Mouse (Mus musculus) embryonic fibroblast, embryonic 13.5 days (primary cell): ENCODE data around the gene Gm20388. TPM values are rescaled to one million over a fixed set of nuclear protein-coding genes. Genes with fewer than 3 reads are reported as not detected.
"Not testable (repeated sequence)": the region's sequence is repeated elsewhere in the genome, so short reads cannot be mapped to it uniquely, and the experiment has no call there.

Experiments
- H3K27ac ChIP-seq: 2 replicates; pipeline ENCODE4 v1.5.1; 2012; ENCODE audit warnings: low read length, control low read depth, inconsistent platforms; ENCODE audit not compliant: insufficient read depth
- H3K4me1 ChIP-seq: 2 replicates; pipeline ENCODE4 v1.6.1; 2011; ENCODE audit warnings: low read length; ENCODE audit not compliant: control insufficient read depth, insufficient read depth
- H3K4me3 ChIP-seq: 2 replicates; pipeline ENCODE4 v1.5.1; 2011; ENCODE audit warnings: mild to moderate bottlenecking, control low read depth, low read length; ENCODE audit not compliant: insufficient read depth
- CTCF ChIP-seq: IDR thresholded peaks from 2 replicates; pipeline ENCODE4 v1.5.1; 2011; ENCODE audit warnings: mild to moderate bottlenecking, control low read depth, low read length, moderate library complexity, borderline replicate concordance; ENCODE audit not compliant: insufficient read depth
- POLR2A ChIP-seq: IDR thresholded peaks from 2 replicates; pipeline ENCODE4 v1.6.1; 2011; ENCODE audit warnings: low read depth, mild to moderate bottlenecking, control low read depth, low read length, moderate library complexity
- polyA plus RNA-seq: library from polyadenylated mRNA; stranded (reverse); fragments of >200 nt; gene quantifications from 2 replicates; pipeline ENCODE4 v1.2.4, GENCODE M21; 2011; ENCODE audit warnings: low read depth; ENCODE audit not compliant: missing spikeins, insufficient read length

Gm20388 gene
- polyA plus RNA-seq, 1 experiment: 82.8 TPM

DNA sequence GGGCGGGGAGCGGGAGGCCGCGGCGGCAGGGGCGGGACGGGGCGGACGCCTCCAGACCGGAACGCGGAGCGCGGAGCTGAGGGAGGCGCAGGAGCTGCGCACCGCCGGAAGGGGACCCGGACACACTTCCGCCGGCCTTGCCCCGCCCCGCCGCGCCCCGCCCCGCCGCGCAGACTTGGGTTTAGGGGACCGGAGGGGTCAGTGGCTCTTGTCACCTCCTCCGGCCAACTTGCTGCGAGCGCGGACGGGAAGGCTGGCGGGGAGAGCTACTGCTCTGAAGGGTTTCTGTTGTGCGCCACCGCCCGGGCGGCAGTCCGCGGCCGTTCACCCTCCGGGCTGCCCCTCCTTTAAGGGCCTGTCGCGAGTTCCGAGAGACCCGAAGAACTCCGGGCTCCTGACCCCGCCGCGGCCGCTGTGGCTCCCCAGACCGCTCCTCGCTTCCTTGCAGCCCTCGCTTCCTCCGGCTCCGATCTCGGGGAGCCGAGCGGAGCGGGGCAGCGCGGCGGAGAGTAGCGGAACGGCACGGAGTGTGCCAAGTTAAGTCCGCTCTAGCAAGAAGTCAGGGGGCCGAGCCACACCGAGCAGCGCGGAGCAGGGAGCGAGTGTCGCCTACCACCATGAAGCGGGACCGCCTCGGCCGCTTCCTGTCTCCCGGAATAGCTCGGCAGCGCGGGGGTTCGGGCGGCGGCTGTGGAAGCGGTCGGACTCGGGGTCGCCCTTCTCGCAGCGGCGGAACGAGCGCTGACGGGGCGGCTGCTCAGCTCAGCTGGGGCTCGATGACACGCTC lies 3343.7 kb downstream of the Gm20388 start, which contains the start of the genes Zfp276 and Vps9d1:
Gene Zfp276 (plus strand): TSS at position 97 of the 787 bp plus-strand sequence.
Gene Vps9d1 (minus strand): TSS at position 250 of the 787 bp plus-strand sequence.
- Histone ChIP-seq H3K27ac (peak within 1 kb of the TSS; percentile 27; the same call in 1 of the 2 replicates), H3K4me1 (0 out of 2 replicates have a peak, but pooled peaks cover 5% of the 10 kb centered on the region), H3K4me3 (peak within 1 kb of the TSS; percentile 84)
- TF ChIP-seq CTCF (no peak), POLR2A (peak; percentile 73)

- H3K4me1 ChIP-seq: 0 out of 2 replicates have a peak, but pooled peaks cover 5% of the 10 kb centered on the region
- no peak overlapping the region for H3K27ac ChIP-seq
- TF ChIP-seq CTCF: no peak
- no peak for TF ChIP-seq POLR2A
- peak overlapping the region; percentile 84 for H3K4me3 ChIP-seq
These were observed 3344.5 kb downstream of the Gm20388 start for GRCm38 (mm10) chr8:123255170-123255569.

DNA sequence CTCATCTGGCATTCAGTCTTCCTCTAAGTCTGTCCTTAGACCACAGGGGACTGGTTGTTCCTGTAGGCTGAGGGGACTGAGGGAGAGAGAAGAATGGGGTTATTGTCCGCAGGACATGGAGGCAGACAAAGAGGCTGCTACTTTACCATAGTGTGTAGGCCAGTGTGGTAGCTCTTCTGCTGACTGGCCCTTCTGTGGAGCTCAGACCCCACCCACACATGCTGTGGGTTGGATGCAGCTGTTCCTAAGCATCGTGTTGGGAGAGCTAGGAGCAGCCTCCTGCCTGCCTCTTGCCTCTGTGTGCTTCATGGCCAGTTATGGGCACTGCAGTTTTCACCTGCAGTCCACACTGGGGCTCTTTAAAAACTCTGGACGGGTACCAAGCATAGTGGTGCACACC lies 3346.5 kb downstream of the Gm20388 start:
- Histone ChIP-seq H3K27ac (no peak overlapping the region), H3K4me1 (0 out of 2 replicates have a peak, but pooled peaks cover 5% of the 10 kb centered on the region)
- TF ChIP-seq POLR2A (no peak), CTCF (no peak)

GRCm38 (mm10) chr8:123257593-123257992 lies 3347.0 kb downstream of the Gm20388 start:
- not testable (repeated sequence) for H3K4me3 ChIP-seq, H3K27ac ChIP-seq, H3K4me1 ChIP-seq

More for the DNA sequence above, 3346.5 kb downstream of the Gm20388 start:
- H3K4me3 ChIP-seq: no peak overlapping the region

DNA sequence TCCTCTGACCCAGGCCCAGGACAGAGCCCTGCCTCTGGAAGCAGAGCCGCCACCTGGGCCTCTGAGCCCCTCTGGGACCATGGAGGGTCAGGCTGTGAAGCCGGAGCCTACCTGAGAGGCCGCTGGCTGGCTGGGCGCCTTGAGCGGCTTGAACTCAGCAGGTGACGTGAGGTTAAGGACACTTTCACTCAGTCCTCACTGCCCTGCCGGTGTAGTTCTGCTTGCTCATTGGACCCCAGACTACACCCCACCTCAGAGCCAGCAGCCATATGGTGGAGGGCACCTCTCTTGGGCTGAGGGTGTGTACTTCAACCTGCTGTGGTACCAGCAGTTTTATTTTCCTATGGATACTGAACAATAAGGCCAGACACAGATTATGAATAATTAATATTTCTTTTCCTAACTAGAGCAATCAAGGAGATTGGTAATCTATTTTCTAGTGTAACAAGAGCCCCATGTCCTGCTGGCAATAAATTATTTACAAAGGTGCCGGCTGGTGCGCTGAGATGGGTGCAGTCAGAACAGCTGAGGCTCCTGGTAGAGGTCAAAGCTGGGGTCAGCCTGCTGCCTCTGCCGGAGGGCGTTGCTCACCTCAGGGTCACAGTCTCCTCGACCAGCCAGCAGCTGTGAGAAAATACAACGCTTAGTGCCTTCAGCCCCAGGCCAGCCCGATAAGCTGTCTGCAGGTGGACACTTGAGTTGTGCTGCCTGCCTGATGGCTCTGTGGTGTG lies 3357.4 kb downstream of the Gm20388 start:
- Histone ChIP-seq H3K4me3 (no peak overlapping the region), H3K27ac (no peak overlapping the region), H3K4me1 (no peaks in the 10 kb centered on the region)
- TF ChIP-seq CTCF (no peak), POLR2A (no peak)

DNA sequence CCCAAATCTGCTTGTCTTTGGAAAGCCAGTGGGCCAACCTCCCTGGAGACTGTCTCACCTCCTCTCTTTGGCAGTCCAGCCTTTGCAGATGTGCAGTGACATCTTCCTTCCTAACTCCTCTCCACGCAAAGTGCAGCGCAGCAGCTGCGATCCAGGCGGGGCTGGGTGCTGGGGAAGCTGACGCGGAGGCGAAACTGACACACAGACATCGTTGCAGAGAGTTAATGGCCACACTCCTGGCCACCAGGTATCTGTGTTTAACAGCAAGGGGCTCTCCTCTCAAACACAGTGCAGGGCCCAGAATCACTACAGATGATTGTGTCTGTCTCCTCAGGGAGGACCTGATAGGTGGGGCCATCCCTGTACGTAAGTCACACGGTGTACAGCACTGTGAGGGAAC lies 3360.5 kb downstream of the Gm20388 start:
- Histone ChIP-seq H3K27ac (no peak overlapping the region), H3K4me3 (no peak overlapping the region), H3K4me1 (no peaks in the 10 kb centered on the region)
- no peak for TF ChIP-seq POLR2A

- no peak overlapping the region for H3K27ac ChIP-seq
- TF ChIP-seq POLR2A: no peak
- TF ChIP-seq CTCF: no peak
- H3K4me1 ChIP-seq: no peaks in the 10 kb centered on the region
- no peak overlapping the region for H3K4me3 ChIP-seq
These were observed 3361.3 kb downstream of the Gm20388 start for GRCm38 (mm10) chr8:123271901-123272300.

DNA sequence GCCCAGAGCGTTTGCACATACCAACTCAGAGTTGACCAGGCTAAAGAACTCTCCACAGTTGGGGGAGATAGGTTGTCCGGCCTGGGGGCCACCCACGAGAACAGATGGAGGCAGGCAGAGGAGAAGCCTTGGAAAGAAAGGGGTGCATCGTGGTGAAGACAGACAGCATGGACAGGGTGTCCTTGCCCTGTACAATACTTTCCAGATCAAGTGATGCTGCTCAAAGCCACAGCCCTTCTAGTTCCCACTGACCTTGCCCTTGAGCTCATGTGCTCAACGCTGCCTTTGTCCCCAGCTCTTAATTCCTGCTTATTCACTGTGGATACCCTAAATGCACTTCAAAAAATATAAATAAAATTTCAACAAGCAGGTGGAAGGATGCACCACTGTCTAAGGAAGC lies 3363.8 kb downstream of the Gm20388 start:
- peaks cover 2% of the 10 kb centered on the region; the same call in 1 of the 2 replicates for H3K4me1 ChIP-seq

GRCm38 (mm10) chr8:123275096-123275495 lies 3364.5 kb downstream of the Gm20388 start:
- H3K4me3 ChIP-seq: no peak overlapping the region
- peaks cover 2% of the 10 kb centered on the region; the same call in 1 of the 2 replicates for H3K4me1 ChIP-seq
- H3K27ac ChIP-seq: no peak overlapping the region
- TF ChIP-seq POLR2A: no peak
- no peak for TF ChIP-seq CTCF

More for the DNA sequence above, 3363.8 kb downstream of the Gm20388 start:
- TF ChIP-seq POLR2A: no peak
- no peak overlapping the region for H3K27ac ChIP-seq
- H3K4me3 ChIP-seq: no peak overlapping the region

- Histone ChIP-seq H3K4me1 (peaks cover 2% of the 10 kb centered on the region; the same call in 1 of the 2 replicates), H3K27ac (no peak overlapping the region), H3K4me3 (no peak overlapping the region)
- no peak for TF ChIP-seq CTCF
- no peak for TF ChIP-seq POLR2A
These were observed 3367.8 kb downstream of the Gm20388 start for GRCm38 (mm10) chr8:123278445-123278844.
